Mouse (Mus musculus) MEL (cell line): Measurements from ENCODE around the gene Egf.

ENCODE experiments used
- CTCF ChIP-seq, 3 experiments: IDR thresholded peaks in 2 of 3; conservative IDR thresholded peaks in 1 of 3; 2 replicates each; pipeline ENCODE4 v1.5.1; 2011 to 2012; ENCODE audit warnings: low read length in 3 of 3, low read depth in 2 of 3, mild to moderate bottlenecking in 2 of 3, improper control_type of control experiment in 1 of 3, inconsistent platforms in 1 of 3, mixed read lengths in 1 of 3, moderate library complexity in 1 of 3; ENCODE audit not compliant: control insufficient read depth in 1 of 3, insufficient read depth in 1 of 3, poor library complexity in 1 of 3, severe bottlenecking in 1 of 3
- ETS1 ChIP-seq: IDR thresholded peaks from 2 replicates; pipeline ENCODE4 v1.6.1; 2012; ENCODE audit warnings: low read depth, mild to moderate bottlenecking, inconsistent platforms, low read length, improper control_type of control experiment, moderate library complexity
- TCF12 ChIP-seq: IDR thresholded peaks from 2 replicates; pipeline ENCODE4 v1.6.1; 2014; ENCODE audit warnings: low read depth, mild to moderate bottlenecking, inconsistent platforms, low read length, improper control_type of control experiment, moderate library complexity

DNA sequence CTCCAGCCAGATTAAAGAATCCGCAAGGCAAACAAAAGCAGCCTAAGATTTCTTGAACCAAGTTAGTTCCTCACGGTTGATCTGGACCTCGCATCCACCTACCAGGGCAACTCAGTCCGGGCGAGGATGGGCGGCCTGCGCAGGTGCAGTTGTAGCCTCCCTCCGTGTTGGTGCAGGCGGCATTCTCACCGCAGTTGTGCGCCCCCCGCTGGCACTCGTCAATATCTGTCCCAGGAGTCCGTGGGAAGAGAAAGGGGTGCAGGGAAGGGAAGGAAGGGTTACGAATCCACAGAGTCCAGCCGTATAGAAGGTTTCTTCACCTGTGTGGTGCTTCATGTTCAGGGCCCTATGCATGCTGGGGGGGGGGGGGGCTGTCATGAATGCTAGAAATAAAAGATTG, 62.3 kb downstream of the Egf start:
- no peak for TF ChIP-seq ETS1
- no peak for TF ChIP-seq TCF12
- TF ChIP-seq CTCF (IDR thresholded peaks at IDR 0.05 in 2 of 3, conservative IDR thresholded peaks at IDR 0.05 in 1 of 3; ENCODE audit: control insufficient read depth in 1 of 3, insufficient read depth in 1 of 3, low read depth in 2 of 3, low read length in 3 of 3, poor library complexity in 1 of 3, severe bottlenecking in 1 of 3) = peak in 2 of 3 experiments; percentile 20 to 47; a peak in 3 of 6 replicates
